8 mouse cellular contexts compared by ENCODE assay signal in genomic region chr3:51377878-51378664, GRCm38 (mm10). TPM values are rescaled to one million over a fixed set of nuclear protein-coding genes. Genes with fewer than 3 reads are reported as not detected.
A peak's percentile ranks its signal among the peaks of the same experiment; 100 is the strongest.
DNase-seq lines count a peak whose midpoint lies in the region; ATAC-seq and TF ChIP-seq lines count a peak whose summit lies in the region.

No protein-coding gene starts in this region.

- 30% methylated on average over 31 of the region's 31 CpGs for WGBS in spleen, adult 2 months
- WGBS in heart, embryonic 16.5 days, result 24% methylated on average over 31 of the region's 31 CpGs
- 35% methylated on average over 31 of the region's 31 CpGs for WGBS in limb, embryonic 13.5 days
- 43% methylated on average over 31 of the region's 31 CpGs for WGBS in midbrain, embryonic 13.5 days

- no peak overlapping the region for H3K27ac ChIP-seq in spleen, adult 2 months (ENCODE audit: insufficient read depth, low read length)
- peak overlapping the region; percentile 59 for H3K27ac ChIP-seq in heart, embryonic 16.5 days (ENCODE audit: low read length)
- no peak overlapping the region for H3K27ac ChIP-seq in limb, embryonic 13.5 days
- H3K27ac ChIP-seq in midbrain, embryonic 13.5 days, result no peak overlapping the region

- TF ChIP-seq CTCF in spleen, adult 2 months (IDR thresholded peaks at IDR 0.05; ENCODE audit: extremely low read depth, insufficient read depth, insufficient read length, insufficient replicate concordance), result no peak

- no peaks in the 10 kb centered on the region for H3K27me3 ChIP-seq in spleen, adult 2 months (ENCODE audit: control insufficient read depth, insufficient read depth, low read length)
- H3K27me3 ChIP-seq in heart, embryonic 16.5 days (ENCODE audit: control insufficient read depth, insufficient read depth, low read length), result no peaks in the 10 kb centered on the region
- H3K27me3 ChIP-seq in limb, embryonic 13.5 days, result no peaks in the 10 kb centered on the region
- no peaks in the 10 kb centered on the region for H3K27me3 ChIP-seq in midbrain, embryonic 13.5 days

- TF ChIP-seq POLR2A in spleen, adult 2 months (IDR thresholded peaks at IDR 0.05; ENCODE audit: low read depth, low read length), result no peak

- no peaks in the 10 kb centered on the region; the same call in 1 of the 2 replicates for H3K4me1 ChIP-seq in spleen, adult 2 months (ENCODE audit: control insufficient read depth, insufficient read depth, insufficient read length)
- peaks cover 4% of the 10 kb centered on the region for H3K4me1 ChIP-seq in heart, embryonic 16.5 days (ENCODE audit: control insufficient read depth, insufficient read depth, low read length)
- no peaks in the 10 kb centered on the region; the same call in 1 of the 2 replicates for H3K4me1 ChIP-seq in limb, embryonic 13.5 days
- H3K4me1 ChIP-seq in midbrain, embryonic 13.5 days (replicated peaks), result peaks cover 2% of the 10 kb centered on the region; the same call in 1 of the 2 replicates

- peaks cover 4% of the 10 kb centered on the region; the same call in 1 of the 2 replicates for H3K9me3 ChIP-seq in heart, embryonic 16.5 days (replicated peaks; ENCODE audit: control insufficient read depth, low read length)
- no peaks in the 10 kb centered on the region for H3K9me3 ChIP-seq in limb, embryonic 13.5 days
- H3K9me3 ChIP-seq in midbrain, embryonic 13.5 days, result no peaks in the 10 kb centered on the region

- H3K9ac ChIP-seq in heart, embryonic 16.5 days (ENCODE audit: low read length), result peak overlapping the region; percentile 72
- peak overlapping the region; percentile 35; the same call in 1 of the 2 replicates for H3K9ac ChIP-seq in limb, embryonic 13.5 days
- H3K9ac ChIP-seq in midbrain, embryonic 13.5 days (replicated peaks), result no peak overlapping the region

- H3K36me3 ChIP-seq in spleen, adult 2 months (ENCODE audit: control insufficient read depth, insufficient read depth, low read length), result no peaks in the 10 kb centered on the region
- no peaks in the 10 kb centered on the region for H3K36me3 ChIP-seq in heart, embryonic 16.5 days (ENCODE audit: control insufficient read depth, insufficient read depth)
- no peaks in the 10 kb centered on the region for H3K36me3 ChIP-seq in limb, embryonic 13.5 days
- H3K36me3 ChIP-seq in midbrain, embryonic 13.5 days, result no peaks in the 10 kb centered on the region

- 0 out of 2 replicates have a peak, but pooled peaks have one; percentile 50 for ATAC-seq in heart, embryonic 16.5 days (replicated peaks; ENCODE audit: extremely low read depth, insufficient read depth, low FRiP score)
- peak; percentile 44; the same call in 1 of the 2 replicates for ATAC-seq in limb, embryonic 13.5 days (ENCODE audit: low FRiP score, low read depth)
- no peak for ATAC-seq in midbrain, embryonic 13.5 days

- peak overlapping the region; percentile 73 for H3K4me2 ChIP-seq in heart, embryonic 16.5 days (ENCODE audit: low read depth, low read length)
- peak overlapping the region; percentile 57 for H3K4me2 ChIP-seq in limb, embryonic 13.5 days (replicated peaks)
- H3K4me2 ChIP-seq in midbrain, embryonic 13.5 days (replicated peaks), result peak overlapping the region; percentile 39

- DNase-seq in spleen, adult 2 months (ENCODE audit: low read depth in 1 of 2, low spot score in 2 of 2), result peak in 1 of 2 experiments; percentile 36
- DNase-seq in spleen, postnatal 4 days (ENCODE audit: low spot score in 2 of 2), result no peak
- peak; percentile 80 for DNase-seq in embryo, embryonic 10.5 days (ENCODE audit: low spot score)
- no peak for DNase-seq in ovary, postnatal 14 days (ENCODE audit: low spot score)
- no peak for DNase-seq in spleen, adult 18-20 months

- peak overlapping the region; percentile 48 for H3K4me3 ChIP-seq in spleen, adult 2 months (ENCODE audit: extremely low read depth, insufficient read depth, insufficient read length)
- H3K4me3 ChIP-seq in heart, embryonic 16.5 days (ENCODE audit: low read length), result peak overlapping the region; percentile 59
- H3K4me3 ChIP-seq in limb, embryonic 13.5 days, result peak overlapping the region; percentile 38
- H3K4me3 ChIP-seq in midbrain, embryonic 13.5 days (replicated peaks), result peak overlapping the region; percentile 5; the same call in 1 of the 2 replicates

RNA-seq across cellular contexts. Expression of gene Mgarp, which starts 18.5 kb away (rescaled TPM):
- 0.36 TPM in 2 replicates for polyA plus RNA-seq in spleen, adult 2 months (2012; rRNA removed)
- 10.2 and 10.7 TPM in 2 replicates for polyA plus RNA-seq in heart, embryonic 16.5 days (2015; fragmentation: Nextera tagmentation; extraction: Ambion mirVana)
- 4.5 and 6.4 TPM in 2 replicates for polyA plus RNA-seq in limb, embryonic 13.5 days (2015; fragmentation: Nextera tagmentation; extraction: Ambion mirVana)
- 5.6 and 12.0 TPM in 2 replicates for polyA plus RNA-seq in midbrain, embryonic 13.5 days (2015; fragmentation: Nextera tagmentation; extraction: Ambion mirVana)

RNA-seq across cellular contexts. Expression of gene Ndufc1, which starts 30.7 kb away (rescaled TPM):
- 35.6 and 44.9 TPM in 2 replicates for polyA plus RNA-seq in spleen, adult 2 months (2012; rRNA removed)
- 1,483 and 1,554 TPM in 2 replicates for polyA plus RNA-seq in heart, embryonic 16.5 days (2015; fragmentation: Nextera tagmentation; extraction: Ambion mirVana)
- 645 and 690 TPM in 2 replicates for polyA plus RNA-seq in limb, embryonic 13.5 days (2015; fragmentation: Nextera tagmentation; extraction: Ambion mirVana)
- polyA plus RNA-seq in midbrain, embryonic 13.5 days (2015; fragmentation: Nextera tagmentation; extraction: Ambion mirVana), result 772 and 835 TPM in 2 replicates

RNA-seq across cellular contexts. Expression of gene Naa15, which starts 36.9 kb away (rescaled TPM):
- polyA plus RNA-seq in spleen, adult 2 months (2012; rRNA removed), result 1.7 and 2.1 TPM in 2 replicates
- 29.9 and 32.7 TPM in 2 replicates for polyA plus RNA-seq in heart, embryonic 16.5 days (2015; fragmentation: Nextera tagmentation; extraction: Ambion mirVana)
- polyA plus RNA-seq in limb, embryonic 13.5 days (2015; fragmentation: Nextera tagmentation; extraction: Ambion mirVana), result 51.7 and 52.2 TPM in 2 replicates
- polyA plus RNA-seq in midbrain, embryonic 13.5 days (2015; fragmentation: Nextera tagmentation; extraction: Ambion mirVana), result 56.4 and 63.7 TPM in 2 replicates

RNA-seq across cellular contexts. Expression of gene Elf2, which starts 37.6 kb away (rescaled TPM):
- 36.6 and 45.7 TPM in 2 replicates for polyA plus RNA-seq in spleen, adult 2 months (2012; rRNA removed)
- 53.4 and 61.9 TPM in 2 replicates for polyA plus RNA-seq in heart, embryonic 16.5 days (2015; fragmentation: Nextera tagmentation; extraction: Ambion mirVana)
- 65.0 and 70.3 TPM in 2 replicates for polyA plus RNA-seq in limb, embryonic 13.5 days (2015; fragmentation: Nextera tagmentation; extraction: Ambion mirVana)
- 50.3 and 51.3 TPM in 2 replicates for polyA plus RNA-seq in midbrain, embryonic 13.5 days (2015; fragmentation: Nextera tagmentation; extraction: Ambion mirVana)

Comparison
In these comparisons a context has a peak if more than half of its experiments do, and no peak if none do; other contexts are left out.
1. H3K4me3 ChIP-seq: peak in every context shown above with its lines; median percentile 59 in heart, embryonic 16.5 days; 48 in spleen, adult 2 months; 38 in limb, embryonic 13.5 days; 5 in midbrain, embryonic 13.5 days.
2. RNA of gene Ndufc1, which starts 30.7 kb away (polyA plus RNA-seq): 1,483 to 1,554 TPM in heart, embryonic 16.5 days, 772 to 835 TPM in midbrain, embryonic 13.5 days and 645 to 690 TPM in limb, embryonic 13.5 days; 35.6 to 44.9 TPM in spleen, adult 2 months; every median in the first group is over 10 times any median in the second.
3. RNA of gene Naa15, which starts 36.9 kb away (polyA plus RNA-seq): 56.4 to 63.7 TPM in midbrain, embryonic 13.5 days, 51.7 to 52.2 TPM in limb, embryonic 13.5 days and 29.9 to 32.7 TPM in heart, embryonic 16.5 days; 1.7 to 2.1 TPM in spleen, adult 2 months; every median in the first group is over 10 times any median in the second.
4. Peak in every context shown above with its lines, with median percentiles within 50 percentile points of each other: H3K4me2 ChIP-seq.